Mouse (Mus musculus) urinary bladder, postnatal 4 days (tissue): ENCODE results near the gene 2310011J03Rik.

Experiments
- DNase-seq, 2 experiments: peaks; one replicate each; pipeline ENCODE4 v3.0.0; 2021 to 2022; ENCODE audit warnings: low spot score in 2 of 2

Gene 2310011J03Rik

DNA sequence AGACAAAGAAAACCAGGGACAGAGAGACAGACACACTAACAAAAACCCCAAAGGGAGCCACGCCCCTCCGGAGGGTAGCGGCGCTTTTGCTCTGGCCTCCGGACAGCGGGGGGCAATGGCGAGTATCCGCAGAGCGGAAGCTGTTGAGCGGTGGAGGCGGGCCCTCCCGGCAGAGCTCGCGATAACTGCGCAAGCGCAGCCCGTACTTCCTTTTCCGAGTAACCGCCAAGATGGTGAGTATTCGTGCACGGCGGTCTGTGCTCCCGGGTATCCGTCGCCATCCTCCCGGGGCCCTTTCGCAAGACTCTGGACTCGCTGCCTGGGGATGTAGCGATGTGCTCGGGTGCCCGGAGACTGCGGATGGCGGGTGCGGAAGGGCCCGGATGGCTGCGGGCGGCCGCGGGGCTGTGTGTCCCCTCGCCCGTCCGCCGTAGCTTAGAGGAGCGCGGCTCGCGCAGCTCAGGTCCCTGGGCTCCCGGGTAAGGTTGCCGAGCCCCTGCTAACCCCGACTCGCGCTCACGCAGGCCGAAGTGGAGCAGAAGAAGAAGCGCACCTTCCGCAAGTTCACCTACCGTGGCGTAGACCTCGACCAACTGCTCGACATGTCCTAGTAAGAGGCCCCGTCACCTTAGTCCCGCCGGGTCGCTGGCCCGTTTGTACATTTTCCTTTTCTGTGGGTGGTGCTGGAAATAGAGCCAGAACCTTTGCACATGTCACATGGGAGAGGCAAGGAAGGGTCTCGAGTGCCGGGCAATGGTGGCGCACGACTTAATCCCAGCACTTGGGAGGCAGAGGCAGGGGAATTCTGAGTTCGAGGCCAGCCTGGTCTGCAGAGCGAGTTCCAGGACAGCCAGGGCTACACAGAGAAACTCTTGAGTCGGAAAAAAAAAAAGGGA, 27.8 kb downstream of the 2310011J03Rik start, which contains the start of gene Rps15:
Gene Rps15 (plus strand): TSS at position 203 of the 896 bp plus-strand sequence.
- DNase-seq: peak; percentile 93 to 95

DNA sequence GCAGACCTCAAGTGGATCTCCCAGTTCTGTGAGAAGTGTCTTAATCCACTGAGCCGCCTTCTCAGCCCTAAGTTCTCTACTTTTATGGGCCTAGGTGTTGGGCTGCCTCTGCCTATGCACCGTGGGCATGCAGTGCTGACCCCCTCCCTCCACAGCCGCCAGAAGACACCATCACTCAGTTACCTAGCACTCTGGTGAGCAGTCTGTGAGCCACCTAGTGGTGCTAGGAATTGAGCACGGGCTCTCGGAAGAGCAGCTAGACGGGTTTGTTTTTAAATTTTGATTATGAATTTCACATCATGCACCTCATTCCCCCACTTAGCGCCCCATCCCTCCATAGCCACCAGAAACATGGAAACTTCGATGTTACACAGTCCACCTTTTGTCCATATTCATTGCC, 31.7 kb downstream of the 2310011J03Rik start:
- no peak for DNase-seq

DNA sequence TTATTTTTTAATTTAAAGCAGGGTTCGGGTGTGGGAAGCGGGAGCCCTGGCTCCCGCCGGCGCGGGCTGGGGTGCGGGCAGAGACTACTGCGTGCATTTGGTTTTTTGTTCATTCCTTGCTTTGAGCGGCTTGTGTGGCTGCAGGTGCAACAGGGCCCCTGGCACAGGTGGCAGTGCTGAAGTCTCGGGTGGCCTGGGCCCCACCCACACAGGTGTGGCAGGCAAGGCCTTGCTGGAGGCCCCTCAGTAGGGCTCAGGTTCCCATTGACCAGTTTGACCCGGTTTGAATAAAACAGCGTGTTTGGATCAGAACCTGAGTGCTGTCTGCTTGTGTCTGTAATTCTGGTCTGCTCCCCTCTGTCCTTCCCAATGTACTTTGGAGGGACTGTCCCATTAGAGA, 32.2 kb downstream of the 2310011J03Rik start:
- no peak for DNase-seq

DNA sequence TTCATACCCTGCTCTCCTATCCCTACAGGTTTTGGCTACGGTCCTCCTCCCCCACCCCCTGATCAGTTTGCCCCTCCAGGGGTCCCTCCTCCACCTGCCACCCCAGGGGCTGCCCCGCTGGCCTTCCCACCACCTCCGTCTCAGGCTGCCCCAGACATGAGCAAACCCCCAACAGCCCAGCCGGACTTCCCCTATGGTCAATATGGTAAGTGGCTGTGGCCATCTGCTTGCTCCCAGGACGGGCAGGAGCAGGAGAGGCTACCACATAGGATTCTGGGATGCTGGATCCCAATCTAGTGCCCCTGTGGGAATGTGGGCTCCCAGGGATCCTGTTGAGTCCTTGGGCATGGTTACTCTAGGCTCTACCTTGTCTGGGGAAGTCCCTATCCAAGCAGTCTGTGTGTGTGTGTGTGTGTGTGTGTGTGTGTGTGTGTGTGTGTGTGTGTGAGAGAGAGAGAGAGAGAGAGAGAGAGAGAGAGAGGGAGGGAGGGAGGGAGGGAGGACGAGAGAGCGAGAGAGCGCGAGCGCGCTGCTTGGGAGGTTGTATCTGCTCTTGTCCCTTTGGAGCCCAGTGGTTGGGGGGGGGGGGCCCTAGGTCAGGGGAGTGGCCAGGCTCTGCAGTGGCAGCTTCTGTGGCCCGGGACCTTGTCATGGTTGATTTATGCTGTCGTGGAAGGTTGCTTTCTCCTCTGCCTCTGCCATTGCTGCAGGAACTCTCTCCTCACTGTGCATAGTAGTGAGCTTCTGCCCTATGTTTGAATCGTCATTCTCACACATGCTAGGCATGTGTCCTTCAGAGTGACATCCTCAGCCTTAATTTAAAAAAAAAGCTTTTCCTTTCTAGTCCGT, 34.9 kb downstream of the 2310011J03Rik start:
- DNase-seq: no peak

DNA sequence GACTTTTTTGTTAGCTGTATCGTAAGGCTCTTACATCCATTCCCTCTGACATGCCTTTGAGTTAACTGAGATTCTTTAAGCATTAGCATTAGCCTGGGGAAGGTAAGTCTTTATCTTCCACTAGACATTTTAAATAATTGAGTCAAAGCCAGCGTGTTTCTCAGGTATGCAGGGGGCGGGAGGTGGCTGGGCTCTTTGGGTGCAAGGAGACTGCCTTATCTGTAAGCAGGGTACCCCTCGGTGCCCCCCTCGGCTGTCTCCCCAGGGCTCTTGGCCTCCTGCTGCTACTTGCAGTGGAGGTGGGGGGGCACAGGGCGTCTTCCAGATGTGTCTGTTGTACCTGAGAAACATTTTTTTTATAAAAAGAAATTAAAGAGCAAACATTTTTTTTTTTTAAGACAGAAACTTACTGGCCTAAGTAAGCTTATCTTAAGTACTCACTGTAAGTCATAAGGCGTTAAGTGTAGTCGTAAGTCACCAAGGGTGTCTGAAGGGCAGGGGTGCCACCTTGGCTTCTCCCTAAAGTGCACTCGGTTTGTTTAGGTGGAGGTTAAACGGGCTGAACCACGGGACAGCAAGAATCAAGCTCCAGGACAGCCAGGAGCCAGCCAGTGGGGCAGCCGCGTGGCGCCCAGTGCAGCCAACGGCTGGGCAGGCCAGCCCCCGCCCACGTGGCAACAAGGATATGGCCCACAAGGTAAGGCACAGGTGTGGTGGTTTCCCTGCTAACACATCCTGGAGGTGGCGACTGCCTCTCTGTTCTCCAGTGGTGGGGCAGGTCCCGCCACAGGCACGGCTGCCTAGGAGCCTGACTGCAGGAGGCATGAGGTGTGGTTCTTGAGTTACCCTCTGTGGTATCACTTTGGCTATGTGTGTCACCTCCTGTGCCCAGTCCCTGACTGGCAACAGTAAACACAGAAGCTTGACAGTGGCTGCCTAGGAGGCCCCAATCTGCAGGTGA, 37.6 kb downstream of the 2310011J03Rik start:
- DNase-seq: peak in 1 of 2 experiments; percentile 47

DNA sequence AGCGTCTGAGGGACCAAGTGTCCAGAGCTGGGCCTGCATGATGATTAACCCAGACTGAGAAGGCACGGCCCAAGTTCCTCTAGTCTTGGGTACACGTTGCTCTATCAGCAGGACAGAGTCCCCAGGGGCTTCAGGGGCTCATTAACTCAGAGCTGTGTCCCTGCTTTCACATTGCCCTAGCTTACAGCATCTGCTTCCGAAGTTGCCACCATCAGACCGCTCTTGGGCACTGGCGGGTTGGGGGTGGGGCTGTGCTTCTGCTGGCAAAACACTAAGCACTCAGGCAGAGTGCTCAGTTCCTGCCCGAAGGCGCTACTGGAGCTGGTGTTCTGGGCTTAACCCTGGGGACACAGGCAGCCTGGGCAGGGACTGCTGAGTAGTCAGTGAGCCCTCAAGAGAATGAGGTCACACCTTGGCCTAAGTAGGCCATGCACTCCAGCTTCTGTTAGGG, 38.4 kb downstream of the 2310011J03Rik start:
- no peak for DNase-seq

DNA sequence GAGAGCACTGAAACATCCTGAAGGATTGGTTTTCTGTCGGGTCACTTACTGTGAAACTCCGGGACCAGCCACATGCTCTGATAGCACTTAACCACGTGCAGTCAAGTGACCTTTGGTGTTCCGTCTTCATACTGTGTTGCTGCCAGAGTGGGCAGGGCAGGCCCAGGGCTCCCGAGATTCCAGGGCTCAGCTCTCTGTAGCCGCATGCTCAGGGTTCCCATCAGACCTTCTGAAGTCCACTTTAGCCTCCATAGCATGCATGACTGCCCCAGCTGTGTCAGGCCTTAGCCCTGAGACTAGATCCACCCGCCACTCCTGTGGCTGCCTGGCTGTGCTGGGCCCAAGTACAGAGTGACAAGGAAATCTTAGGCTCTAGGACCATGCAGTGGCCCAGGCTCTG, 39.0 kb downstream of the 2310011J03Rik start:
- no peak for DNase-seq

DNA sequence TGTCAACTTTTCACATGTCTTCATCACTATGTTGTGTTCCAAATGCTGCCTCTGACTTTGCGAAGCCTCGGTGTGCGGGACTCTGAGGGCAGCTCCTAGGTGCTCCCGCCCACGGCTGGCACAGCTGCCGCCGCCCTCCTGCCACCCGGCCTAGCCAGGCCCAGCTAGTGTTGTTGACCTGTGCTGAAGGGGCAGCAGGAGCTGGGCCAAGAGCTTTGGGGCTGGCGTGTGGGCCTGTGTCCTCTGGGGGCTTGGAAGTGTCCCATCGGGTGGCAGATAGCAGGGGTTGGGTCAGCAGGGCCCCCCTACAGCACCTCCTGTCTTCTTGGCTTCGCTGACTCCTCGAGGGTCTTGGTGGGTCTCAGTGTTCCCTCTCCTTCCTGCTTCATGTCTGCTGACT, 41.1 kb downstream of the 2310011J03Rik start:
- no peak for DNase-seq

DNA sequence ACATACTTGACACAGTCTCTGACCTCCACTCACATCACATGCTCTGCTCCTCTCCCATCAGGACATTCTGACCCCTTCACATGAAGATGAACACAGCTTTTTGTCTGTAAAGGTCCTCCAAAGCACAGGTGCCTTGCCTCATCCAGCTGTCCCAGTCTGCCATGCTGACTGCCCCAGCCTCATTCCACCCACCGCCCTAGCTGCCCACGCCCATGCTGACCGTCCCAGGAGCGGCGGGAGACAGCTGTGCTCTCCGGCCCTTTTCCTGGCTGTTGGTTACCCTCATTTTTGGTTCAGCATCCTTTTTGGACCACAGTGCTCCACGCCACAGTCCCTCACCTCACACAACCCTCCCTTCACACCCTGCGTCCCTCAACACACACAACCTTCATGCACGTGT, 41.9 kb downstream of the 2310011J03Rik start:
- DNase-seq: no peak

DNA sequence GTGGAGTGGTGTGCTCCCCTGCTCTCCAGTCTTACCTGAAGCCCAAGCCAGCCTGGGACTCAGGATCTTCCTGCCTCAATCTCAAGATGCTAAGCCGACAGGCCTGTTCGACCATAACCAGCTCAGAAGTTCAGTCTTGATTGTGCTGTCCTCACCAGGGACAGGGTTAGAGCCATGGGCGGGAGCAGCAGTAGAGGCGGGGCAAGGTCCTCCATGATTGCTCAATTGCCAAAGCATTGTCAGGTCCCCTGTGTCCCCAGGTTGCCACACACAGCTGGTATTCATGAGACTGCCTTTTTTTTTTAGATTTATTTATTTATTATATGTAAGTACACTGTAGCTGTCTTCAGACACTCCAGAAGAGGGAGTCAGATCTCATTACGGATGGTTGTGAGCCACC, 44.1 kb downstream of the 2310011J03Rik start:
- DNase-seq: no peak

DNA sequence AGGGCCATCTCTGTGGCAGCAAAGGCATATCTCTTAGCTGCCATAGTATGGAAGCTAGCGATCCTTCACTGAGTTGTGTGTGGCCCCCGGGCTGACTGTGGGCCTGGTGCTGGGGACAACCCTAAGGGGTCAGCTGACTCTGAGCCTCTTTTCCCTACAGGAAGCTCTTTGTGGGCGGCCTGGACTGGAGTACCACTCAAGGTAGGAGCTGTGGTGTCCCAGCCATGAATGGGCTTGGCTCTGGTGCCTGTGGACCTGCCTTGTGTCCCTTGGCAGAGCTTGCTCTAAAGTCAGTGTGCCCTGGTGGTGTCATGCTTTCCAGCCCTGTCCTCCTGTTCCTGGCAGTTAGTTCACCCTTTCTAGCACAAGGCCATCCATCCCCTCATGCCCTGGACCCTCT, 46.5 kb downstream of the 2310011J03Rik start:
- no peak for DNase-seq

DNA sequence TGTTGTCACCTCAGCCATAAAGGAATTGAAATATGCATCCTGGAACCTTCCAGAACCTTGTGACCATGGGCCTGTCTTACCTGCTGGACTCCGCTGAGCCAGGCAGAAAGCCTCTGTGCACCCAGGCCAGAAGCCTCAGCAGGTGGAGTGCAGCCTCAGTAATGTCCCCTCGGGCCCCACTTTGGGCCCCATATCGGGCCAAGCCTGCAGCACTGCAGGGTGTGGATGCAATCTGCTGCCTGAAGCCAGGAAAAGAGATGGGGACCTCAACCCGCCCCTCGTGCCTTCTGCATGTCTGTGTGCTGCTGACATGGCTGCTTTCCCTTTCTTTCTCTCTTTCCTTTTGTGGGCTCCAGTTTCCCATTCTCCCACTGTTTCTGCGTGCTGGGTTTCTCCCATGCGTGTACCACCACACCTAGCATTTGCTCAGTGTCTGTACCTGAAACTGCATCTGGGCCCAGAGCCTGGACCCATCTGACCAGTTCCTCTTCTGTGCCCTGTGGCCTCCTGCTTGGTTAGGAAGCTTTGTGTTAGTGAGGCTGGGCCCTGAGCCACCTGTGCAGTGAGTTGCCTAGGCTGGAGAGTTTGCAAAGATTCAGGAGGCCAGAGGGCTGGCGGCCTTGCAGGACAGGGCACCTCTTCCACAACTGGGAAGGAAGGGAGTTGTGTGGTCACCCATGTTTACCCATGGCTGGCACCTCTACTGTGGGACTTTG, 48.3 kb downstream of the 2310011J03Rik start:
- no peak for DNase-seq

DNA sequence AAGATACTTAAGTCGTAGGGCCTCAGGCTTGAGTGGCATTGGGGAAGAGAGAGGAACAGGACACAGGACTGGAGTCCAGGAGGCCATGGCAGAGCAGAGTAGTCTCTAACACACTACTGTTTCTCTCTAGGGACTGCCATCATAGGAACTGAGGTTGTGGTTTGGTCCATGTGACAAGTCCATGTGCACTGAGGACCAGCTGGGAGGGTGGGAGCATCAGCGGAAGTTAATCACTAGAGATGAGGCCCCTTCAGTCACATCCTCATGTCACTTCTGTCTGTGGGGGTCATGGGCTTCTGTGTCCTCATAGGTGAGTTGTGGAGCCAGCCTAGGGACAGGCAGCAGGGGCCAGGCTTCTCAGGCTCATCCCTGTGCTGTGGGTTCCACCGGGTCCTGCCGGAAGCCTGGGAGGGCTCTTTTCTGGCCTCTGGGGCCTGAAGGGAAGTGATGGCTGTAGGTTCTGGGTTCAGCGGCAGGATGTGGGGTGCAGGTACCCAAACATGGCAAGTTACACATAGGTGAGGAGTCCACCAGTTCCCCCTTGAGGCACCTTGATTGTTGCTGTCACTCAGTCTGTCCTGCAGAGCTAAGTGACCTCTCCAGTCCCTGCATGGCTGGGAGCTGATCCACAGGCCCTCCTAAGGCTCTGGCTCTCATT, 49.0 kb downstream of the 2310011J03Rik start:
- DNase-seq: no peak

DNA sequence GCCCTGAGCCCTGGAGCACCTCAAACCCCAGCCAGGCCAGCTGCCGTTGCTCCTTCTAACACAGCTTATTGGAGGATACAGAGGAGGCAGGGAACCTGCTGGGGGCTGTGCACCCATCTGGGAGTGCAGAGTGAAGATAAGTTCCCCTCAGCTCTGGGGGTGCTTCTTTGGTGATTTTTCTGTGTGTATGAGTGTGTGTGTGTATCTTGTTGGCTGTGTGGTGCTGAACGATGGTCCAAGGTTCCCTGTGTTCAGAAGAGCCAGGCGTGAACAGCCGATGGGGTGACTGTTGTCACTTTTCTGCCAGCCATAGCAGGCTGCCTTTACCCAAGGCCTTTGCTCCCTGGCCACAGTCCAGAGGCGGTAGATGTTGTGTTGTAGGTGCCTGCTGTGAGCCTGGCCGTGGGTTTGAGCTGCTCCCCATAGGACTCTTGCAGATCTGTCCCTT, 49.6 kb downstream of the 2310011J03Rik start:
- no peak for DNase-seq

DNA sequence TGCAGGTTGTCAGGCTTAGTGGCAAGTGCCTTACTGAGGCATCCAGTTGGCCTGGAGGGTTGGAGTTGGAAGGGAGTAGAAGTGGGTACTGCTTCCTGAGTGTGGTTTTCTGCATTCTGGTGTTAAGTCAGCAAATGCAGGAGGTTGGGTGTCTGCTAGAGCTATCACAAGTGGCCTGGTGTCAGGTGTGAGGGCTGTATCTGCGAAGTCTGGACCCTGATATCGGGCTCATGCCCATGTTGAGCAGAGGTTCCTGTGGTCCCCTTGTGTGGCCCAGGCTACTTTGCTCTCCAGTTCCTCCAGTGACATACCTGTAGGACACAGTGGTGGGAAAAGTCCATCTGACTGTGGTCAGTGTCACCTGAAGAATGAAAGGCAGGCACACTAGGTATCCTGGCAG, 50.2 kb downstream of the 2310011J03Rik start:
- no peak for DNase-seq
